In genomic region chr5:128917116-128917959, GRCm38 (mm10) we compare ENCODE assay signal across 8 mouse cellular contexts. TPM values are rescaled to one million over a fixed set of nuclear protein-coding genes. Genes with fewer than 3 reads are reported as not detected.
A peak's percentile ranks its signal among the peaks of the same experiment; 100 is the strongest.
DNase-seq lines count a peak whose midpoint lies in the region; ATAC-seq and TF ChIP-seq lines count a peak whose summit lies in the region.

No protein-coding gene starts in this region.

- no peak overlapping the region for H3K4me3 ChIP-seq in forebrain, embryonic 14.5 days (ENCODE audit: low read depth, low read length)
- H3K4me3 ChIP-seq in forebrain, embryonic 15.5 days = no peak overlapping the region
- no peak overlapping the region for H3K4me3 ChIP-seq in MEL (ENCODE audit: control insufficient read depth in 1 of 2, insufficient read depth in 1 of 2, low read depth in 2 of 2, low read length in 2 of 2)
- H3K4me3 ChIP-seq in kidney, embryonic 15.5 days (replicated peaks) = no peak overlapping the region

- no peak for TF ChIP-seq POLR2A in MEL (IDR thresholded peaks at IDR 0.05; ENCODE audit: control insufficient read depth in 1 of 2, insufficient read depth in 1 of 2, low read depth in 1 of 2, low read length in 2 of 2, poor library complexity in 1 of 2)

- no peak for TF ChIP-seq EP300 in MEL (IDR thresholded peaks at IDR 0.05; ENCODE audit: low read depth in 1 of 2, low read length in 2 of 2)

- no peak for TF ChIP-seq RAD21 in MEL (IDR thresholded peaks at IDR 0.05; ENCODE audit: low read depth, low read length)

- H3K4me2 ChIP-seq in forebrain, embryonic 14.5 days (ENCODE audit: low read length) = no peak overlapping the region
- no peak overlapping the region for H3K4me2 ChIP-seq in forebrain, embryonic 15.5 days (replicated peaks)
- no peak overlapping the region for H3K4me2 ChIP-seq in kidney, embryonic 15.5 days

- H3K36me3 ChIP-seq in forebrain, embryonic 14.5 days (ENCODE audit: control insufficient read depth, insufficient read depth, low read length) = no peaks in the 10 kb centered on the region
- H3K36me3 ChIP-seq in forebrain, embryonic 15.5 days = no peaks in the 10 kb centered on the region
- no peaks in the 10 kb centered on the region for H3K36me3 ChIP-seq in MEL (ENCODE audit: control insufficient read depth in 1 of 2, insufficient read depth in 2 of 2, low read length in 2 of 2)
- H3K36me3 ChIP-seq in kidney, embryonic 15.5 days = no peaks in the 10 kb centered on the region

- H3K79me2 ChIP-seq in MEL (ENCODE audit: control insufficient read depth, insufficient read depth, low read length, poor library complexity) = no peaks in the 10 kb centered on the region

- no peaks in the 10 kb centered on the region for H3K27me3 ChIP-seq in forebrain, embryonic 14.5 days (replicated peaks; ENCODE audit: control insufficient read depth, insufficient read depth, low read length)
- no peaks in the 10 kb centered on the region for H3K27me3 ChIP-seq in forebrain, embryonic 15.5 days
- no peaks in the 10 kb centered on the region for H3K27me3 ChIP-seq in MEL (ENCODE audit: control insufficient read depth in 1 of 2, insufficient read depth in 2 of 2, low read length in 2 of 2)
- no peaks in the 10 kb centered on the region for H3K27me3 ChIP-seq in kidney, embryonic 15.5 days

- H3K4me1 ChIP-seq in forebrain, embryonic 14.5 days (ENCODE audit: control insufficient read depth, insufficient read depth, low read length) = no peaks in the 10 kb centered on the region
- no peaks in the 10 kb centered on the region for H3K4me1 ChIP-seq in forebrain, embryonic 15.5 days
- no peaks in the 10 kb centered on the region for H3K4me1 ChIP-seq in MEL (ENCODE audit: control insufficient read depth in 1 of 2, insufficient read depth in 2 of 2, low read length in 2 of 2)
- H3K4me1 ChIP-seq in kidney, embryonic 15.5 days = peaks cover 3% of the 10 kb centered on the region; the same call in 1 of the 2 replicates

- TF ChIP-seq CTCF in MEL (IDR thresholded peaks at IDR 0.05 in 2 of 3, conservative IDR thresholded peaks at IDR 0.05 in 1 of 3; ENCODE audit: control insufficient read depth in 1 of 3, insufficient read depth in 1 of 3, low read depth in 2 of 3, low read length in 3 of 3, poor library complexity in 1 of 3, severe bottlenecking in 1 of 3) = no peak

- DNase-seq in forebrain, embryonic 14.5 days (ENCODE audit: low spot score) = peak; percentile 49
- peak; percentile 16 for DNase-seq in MEL (ENCODE audit: low read depth, low spot score)
- peak; percentile 83 for DNase-seq in embryo, embryonic 9.5 days (ENCODE audit: extremely low spot score)
- peak; percentile 65 for DNase-seq in lung, postnatal 14 days
- DNase-seq in thymus, postnatal 4 days = peak; percentile 62
- DNase-seq in layer of hippocampus, adult 9-11 months = no peak

- H3K9me3 ChIP-seq in forebrain, embryonic 14.5 days (replicated peaks; ENCODE audit: control insufficient read depth, low read length) = no peaks in the 10 kb centered on the region
- H3K9me3 ChIP-seq in forebrain, embryonic 15.5 days = no peaks in the 10 kb centered on the region
- H3K9me3 ChIP-seq in MEL (replicated peaks; ENCODE audit: insufficient read depth, low read length) = no peaks in the 10 kb centered on the region
- H3K9me3 ChIP-seq in kidney, embryonic 15.5 days (replicated peaks) = no peaks in the 10 kb centered on the region

- no peak for ATAC-seq in forebrain, embryonic 14.5 days
- no peak for ATAC-seq in forebrain, embryonic 15.5 days (replicated peaks)
- ATAC-seq in kidney, embryonic 15.5 days (replicated peaks; ENCODE audit: low FRiP score) = 0 out of 2 replicates have a peak, but pooled peaks have one; percentile 46

- no peak overlapping the region for H3K27ac ChIP-seq in forebrain, embryonic 14.5 days (ENCODE audit: low read depth, low read length)
- H3K27ac ChIP-seq in forebrain, embryonic 15.5 days (replicated peaks) = no peak overlapping the region
- no peak overlapping the region for H3K27ac ChIP-seq in MEL (ENCODE audit: control insufficient read depth, low read depth, low read length)
- no peak overlapping the region for H3K27ac ChIP-seq in kidney, embryonic 15.5 days

- WGBS in forebrain, embryonic 14.5 days = 21% methylated on average over 10 of the region's 10 CpGs
- 24% methylated on average over 10 of the region's 10 CpGs for WGBS in forebrain, embryonic 15.5 days
- 7% methylated on average over 10 of the region's 10 CpGs for WGBS in kidney, embryonic 15.5 days

- H3K9ac ChIP-seq in forebrain, embryonic 14.5 days (ENCODE audit: low read length) = no peak overlapping the region
- H3K9ac ChIP-seq in forebrain, embryonic 15.5 days (replicated peaks) = no peak overlapping the region
- no peak overlapping the region for H3K9ac ChIP-seq in MEL (ENCODE audit: control insufficient read depth, low read depth, low read length, poor library complexity, severe bottlenecking)
- H3K9ac ChIP-seq in kidney, embryonic 15.5 days = no peak overlapping the region

TF ChIP-seq in MEL, 35 proteins besides CTCF, POLR2A, EP300 and RAD21:
- TF ChIP-seq ELF1 (IDR thresholded peaks at IDR 0.05; ENCODE audit: low read depth, low read length) (no peak), MAX (IDR thresholded peaks at IDR 0.05; ENCODE audit: low read length) (no peak), NRF1 (IDR thresholded peaks at IDR 0.05; ENCODE audit: insufficient read depth, low read depth, low read length, poor library complexity, severe bottlenecking) (no peak), USF2 (IDR thresholded peaks at IDR 0.05; ENCODE audit: borderline replicate concordance in 1 of 2, insufficient read depth in 1 of 2, low read depth in 1 of 2, low read length in 2 of 2) (no peak), TAL1 (IDR thresholded peaks at IDR 0.05; ENCODE audit: low read length) (no peak), ZMIZ1 (IDR thresholded peaks at IDR 0.05; ENCODE audit: low read depth, low read length) (no peak), MAZ (IDR thresholded peaks at IDR 0.05; ENCODE audit: low read depth, low read length) (no peak), POLR2AphosphoS2 (IDR thresholded peaks at IDR 0.05; ENCODE audit: low read length) (no peak), TCF12 (IDR thresholded peaks at IDR 0.05; ENCODE audit: low read depth, low read length) (no peak), ZNF384 (IDR thresholded peaks at IDR 0.05; ENCODE audit: low read depth, low read length) (no peak)
TF ChIP-seq in MEL: peak in this region for 0.

RNA-seq across cellular contexts. Expression of gene Rimbp2, which starts 35.9 kb away (rescaled TPM):
- 2.2 and 3.4 TPM in 2 replicates for polyA plus RNA-seq in forebrain, embryonic 14.5 days (2014; fragmentation: Nextera tagmentation; extraction: Ambion mirVana)
- polyA plus RNA-seq in forebrain, embryonic 15.5 days (2015; fragmentation: Nextera tagmentation; extraction: Ambion mirVana) = 3.2 and 3.4 TPM in 2 replicates
- not detected in 2 replicates for total RNA-seq in MEL (2012; rRNA removed)
- polyA plus RNA-seq in MEL (2012; ENCODE audit: insufficient read depth in 1 of 2, insufficient read length in 2 of 2, low read depth in 1 of 2, low replicate concordance in 2 of 2, missing spikeins in 1 of 2) = not detected
- polyA plus RNA-seq in kidney, embryonic 15.5 days (2015; fragmentation: Nextera tagmentation; extraction: Ambion mirVana) = 0.05 and 0.36 TPM in 2 replicates
